Mouse (Mus musculus) bone marrow macrophage, adult 2 months (primary cell): ENCODE data around the gene Morf4l2. TPM values are rescaled to one million over a fixed set of nuclear protein-coding genes. Genes with fewer than 3 reads are reported as not detected.

Source experiments
- H3K27ac ChIP-seq: 2 replicates; pipeline ENCODE4 v1.5.1; 2012; ENCODE audit warnings: low read depth, low read length; ENCODE audit not compliant: insufficient read depth
- H3K4me1 ChIP-seq: 2 replicates; pipeline ENCODE4 v1.6.1; 2012; ENCODE audit warnings: low read length; ENCODE audit not compliant: control insufficient read depth, insufficient read depth
- H3K4me3 ChIP-seq: 2 replicates; pipeline ENCODE4 v1.5.1; 2012; ENCODE audit warnings: mild to moderate bottlenecking, low read length, moderate library complexity; ENCODE audit not compliant: insufficient read depth
- CTCF ChIP-seq: IDR thresholded peaks from 2 replicates; pipeline ENCODE4 v1.5.1; 2012; ENCODE audit warnings: low read depth, mild to moderate bottlenecking, low read length, moderate library complexity
- POLR2A ChIP-seq: IDR thresholded peaks from 2 replicates; pipeline ENCODE4 v1.6.1; 2012; ENCODE audit warnings: mild to moderate bottlenecking, low read depth, low read length, borderline replicate concordance
- polyA plus RNA-seq: library from polyadenylated mRNA; stranded (reverse); fragments of >200 nt; gene quantifications from 2 replicates; pipeline ENCODE4 v1.2.4, GENCODE M21; 2012; ENCODE audit not compliant: missing spikeins, insufficient read depth, insufficient read length

Morf4l2 gene
- polyA plus RNA-seq, result 185 TPM in 2 replicates

- Histone ChIP-seq H3K4me1 (peaks cover 4% of the 10 kb centered on the region), H3K27ac (peak within 1 kb of the TSS; percentile 99), H3K4me3 (peak within 1 kb of the TSS; percentile 94)
- TF ChIP-seq CTCF, result no peak
- TF ChIP-seq POLR2A, result no peak
Measured at GRCm38 (mm10) chrX:136743459-136743858, at the start of gene Morf4l2. Gene Morf4l2 (minus strand): TSS chrX:136743690.

- TF ChIP-seq POLR2A (no peak), CTCF (no peak)
- Histone ChIP-seq H3K4me1 (no peaks in the 10 kb centered on the region), H3K27ac (no peak overlapping the region), H3K4me3 (no peak overlapping the region)
Measured at GRCm38 (mm10) chrX:136789446-136789845, 46.0 kb upstream of the Morf4l2 start.

- TF ChIP-seq POLR2A (no peak), CTCF (no peak)
- H3K27ac ChIP-seq, result no peak within 1 kb of the TSS
- no peaks in the 10 kb centered on the region for H3K4me1 ChIP-seq
- H3K4me3 ChIP-seq, result no peak within 1 kb of the TSS
Measured at GRCm38 (mm10) chrX:136780041-136780440, 36.6 kb upstream of the Morf4l2 start, which contains the start of gene Glra4. Gene Glra4 (minus strand): TSS chrX:136780141.

- Histone ChIP-seq H3K4me1 (no peaks in the 10 kb centered on the region), H3K27ac (no peak overlapping the region), H3K4me3 (no peak overlapping the region)
- TF ChIP-seq CTCF, result no peak
- TF ChIP-seq POLR2A, result no peak
Measured at GRCm38 (mm10) chrX:136779262-136779661, 35.8 kb upstream of the Morf4l2 start.

GRCm38 (mm10) chrX:136778046-136778445, 34.6 kb upstream of the Morf4l2 start:
- no peak for TF ChIP-seq CTCF
- Histone ChIP-seq H3K4me1 (no peaks in the 10 kb centered on the region), H3K27ac (no peak overlapping the region), H3K4me3 (no peak overlapping the region)

- no peaks in the 10 kb centered on the region for H3K4me1 ChIP-seq
- H3K4me3 ChIP-seq, result no peak overlapping the region
- no peak overlapping the region for H3K27ac ChIP-seq
- TF ChIP-seq CTCF, result no peak
- TF ChIP-seq POLR2A, result no peak
Measured at GRCm38 (mm10) chrX:136773035-136773434, 29.5 kb upstream of the Morf4l2 start.

- TF ChIP-seq POLR2A, result no peak
- peak; percentile 38; the same call in 1 of the 2 replicates for TF ChIP-seq CTCF
- Histone ChIP-seq H3K4me1 (no peaks in the 10 kb centered on the region), H3K4me3 (no peak overlapping the region), H3K27ac (no peak overlapping the region)
Measured at GRCm38 (mm10) chrX:136761103-136762074, 17.9 kb upstream of the Morf4l2 start.

- Histone ChIP-seq H3K4me1 (no peaks in the 10 kb centered on the region), H3K4me3 (no peak overlapping the region), H3K27ac (no peak overlapping the region)
- TF ChIP-seq POLR2A, result no peak
- TF ChIP-seq CTCF, result no peak
Measured at GRCm38 (mm10) chrX:136755464-136755863, 12.0 kb upstream of the Morf4l2 start.

GRCm38 (mm10) chrX:136749329-136749728, 5.8 kb upstream of the Morf4l2 start:
- Histone ChIP-seq H3K4me1 (no peaks in the 10 kb centered on the region), H3K4me3 (no peak overlapping the region), H3K27ac (no peak overlapping the region)
- TF ChIP-seq POLR2A (no peak), CTCF (no peak)

- Histone ChIP-seq H3K27ac (no peak overlapping the region), H3K4me3 (no peak overlapping the region), H3K4me1 (no peaks in the 10 kb centered on the region)
- TF ChIP-seq POLR2A, result no peak
- no peak for TF ChIP-seq CTCF
Measured at GRCm38 (mm10) chrX:136744663-136745062, 1.2 kb upstream of the Morf4l2 start.
